In genomic region chr1:134182025-134182424, GRCm38 (mm10) we compare ENCODE assay signal across 11 mouse cellular contexts. TPM values are rescaled to one million over a fixed set of nuclear protein-coding genes. Genes with fewer than 3 reads are reported as not detected.
A peak's percentile ranks its signal among the peaks of the same experiment; 100 is the strongest.
DNase-seq lines count a peak whose midpoint lies in the region; ATAC-seq and TF ChIP-seq lines count a peak whose summit lies in the region.
"Had no signal": no experiment of that assay in that cellular context is flagged by ENCODE, and none has a peak within 500 bp of the region (broad histone marks: within the 10 kb centered on the region; RNA-seq: fewer than 3 reads in every experiment).

TSS of gene Chil1 (plus strand) at chr1:134182176.

- H3K36me3 ChIP-seq in kidney, embryonic 14.5 days (ENCODE audit: control insufficient read depth, insufficient read depth, low read length), result no peaks in the 10 kb centered on the region
- no peaks in the 10 kb centered on the region for H3K36me3 ChIP-seq in embryonic facial prominence, embryonic 10.5 days (replicated peaks)
- H3K36me3 ChIP-seq in liver, postnatal 0 days (replicated peaks; ENCODE audit: insufficient read depth, low read length), result no peaks in the 10 kb centered on the region
- H3K36me3 ChIP-seq in midbrain, embryonic 11.5 days (ENCODE audit: control insufficient read depth, insufficient read depth, low read length), result no peaks in the 10 kb centered on the region
- H3K36me3 ChIP-seq: heart, embryonic 13.5 days had no signal

- H3K4me1 ChIP-seq in kidney, embryonic 14.5 days (ENCODE audit: control insufficient read depth, insufficient read depth, low read length), result no peaks in the 10 kb centered on the region
- H3K4me1 ChIP-seq in bone marrow, adult 2 months (ENCODE audit: control insufficient read depth, insufficient read depth, low read length), result peaks cover 2% of the 10 kb centered on the region; the same call in 1 of the 2 replicates
- peaks cover 32% of the 10 kb centered on the region for H3K4me1 ChIP-seq in embryonic facial prominence, embryonic 10.5 days
- peaks cover 6% of the 10 kb centered on the region; the same call in 1 of the 2 replicates for H3K4me1 ChIP-seq in liver, postnatal 0 days (ENCODE audit: insufficient read depth)
- H3K4me1 ChIP-seq in midbrain, embryonic 11.5 days (ENCODE audit: control insufficient read depth, insufficient read depth, low read length), result peaks cover 3% of the 10 kb centered on the region; the same call in 1 of the 2 replicates
- H3K4me1 ChIP-seq: heart, embryonic 13.5 days had no signal

- no peak within 1 kb of the TSS for H3K9ac ChIP-seq in kidney, embryonic 14.5 days (ENCODE audit: low read depth, low read length)
- H3K9ac ChIP-seq in liver, postnatal 0 days (replicated peaks), result no peak within 1 kb of the TSS
- no peak within 1 kb of the TSS for H3K9ac ChIP-seq in midbrain, embryonic 11.5 days (ENCODE audit: low read length)
- H3K9ac ChIP-seq: heart, embryonic 13.5 days had no signal

- no peak for DNase-seq in kidney, postnatal 36 days
- no peak for DNase-seq in embryonic facial prominence, embryonic 10.5 days (ENCODE audit: low spot score)
- no peak for DNase-seq in liver, postnatal 0 days
- DNase-seq in midbrain, embryonic 11.5 days (ENCODE audit: low spot score, missing footprints), result no peak
- DNase-seq in kidney, adult 11 months, result no peak
- DNase-seq in heart, postnatal 36 days, result no peak
- DNase-seq: kidney, postnatal 25 days had no signal

- H3K4me2 ChIP-seq in kidney, embryonic 14.5 days (replicated peaks; ENCODE audit: low read depth, low read length), result no peak within 1 kb of the TSS
- peak within 1 kb of the TSS; percentile 35 for H3K4me2 ChIP-seq in liver, postnatal 0 days (ENCODE audit: low read depth, low read length)
- no peak within 1 kb of the TSS for H3K4me2 ChIP-seq in midbrain, embryonic 11.5 days
- H3K4me2 ChIP-seq: heart, embryonic 13.5 days had no signal

- no peak for TF ChIP-seq EP300 in liver, postnatal 0 days (IDR thresholded peaks at IDR 0.05; ENCODE audit: low read depth)

- TF ChIP-seq POLR2A in bone marrow, adult 2 months (IDR thresholded peaks at IDR 0.05; ENCODE audit: borderline replicate concordance, control insufficient read depth, low read depth, low read length), result no peak

- H3K9me3 ChIP-seq in kidney, embryonic 14.5 days (ENCODE audit: control insufficient read depth, low read length), result no peaks in the 10 kb centered on the region
- no peaks in the 10 kb centered on the region for H3K9me3 ChIP-seq in embryonic facial prominence, embryonic 10.5 days
- H3K9me3 ChIP-seq in liver, postnatal 0 days (ENCODE audit: low read length), result no peaks in the 10 kb centered on the region
- no peaks in the 10 kb centered on the region for H3K9me3 ChIP-seq in midbrain, embryonic 11.5 days (ENCODE audit: control insufficient read depth, low read length)
- H3K9me3 ChIP-seq: heart, embryonic 13.5 days had no signal

- WGBS in kidney, embryonic 14.5 days, result 58% methylated on average over 4 of the region's 4 CpGs
- 55% methylated on average over 4 of the region's 4 CpGs for WGBS in bone marrow, adult 2 months
- WGBS in embryonic facial prominence, embryonic 10.5 days, result 38% methylated on average over 4 of the region's 4 CpGs
- 55% methylated on average over 4 of the region's 4 CpGs for WGBS in liver, postnatal 0 days (ENCODE audit: insufficient replicate concordance)
- 49% methylated on average over 4 of the region's 4 CpGs for WGBS in midbrain, embryonic 11.5 days

- H3K27ac ChIP-seq in kidney, embryonic 14.5 days (ENCODE audit: low read depth, low read length), result no peak within 1 kb of the TSS
- peak within 1 kb of the TSS; percentile 80 for H3K27ac ChIP-seq in bone marrow, adult 2 months (ENCODE audit: control insufficient read depth, insufficient read depth, low read depth, low read length, poor library complexity)
- peak within 1 kb of the TSS; percentile 11; the same call in 1 of the 2 replicates for H3K27ac ChIP-seq in embryonic facial prominence, embryonic 10.5 days (replicated peaks)
- no peak within 1 kb of the TSS for H3K27ac ChIP-seq in liver, postnatal 0 days (ENCODE audit: low read depth)
- H3K27ac ChIP-seq in midbrain, embryonic 11.5 days (ENCODE audit: low read depth, low read length), result no peak within 1 kb of the TSS

- TF ChIP-seq CTCF in bone marrow, adult 2 months (IDR thresholded peaks at IDR 0.05; ENCODE audit: control insufficient read depth, insufficient read depth, low read length), result no peak
- no peak for TF ChIP-seq CTCF in liver, postnatal 0 days (IDR thresholded peaks at IDR 0.05; ENCODE audit: low read depth)

- ATAC-seq in kidney, embryonic 14.5 days (ENCODE audit: low FRiP score, low TSS enrichment), result 0 out of 2 replicates have a peak, but pooled peaks have one; percentile 24
- no peak for ATAC-seq in liver, postnatal 0 days
- ATAC-seq in midbrain, embryonic 11.5 days (ENCODE audit: low FRiP score), result no peak

- no peak within 1 kb of the TSS for H3K4me3 ChIP-seq in kidney, embryonic 14.5 days (ENCODE audit: low read length)
- peak within 1 kb of the TSS; percentile 62 for H3K4me3 ChIP-seq in bone marrow, adult 2 months (replicated peaks; ENCODE audit: control insufficient read depth, low read depth, low read length)
- H3K4me3 ChIP-seq in embryonic facial prominence, embryonic 10.5 days, result no peak within 1 kb of the TSS
- H3K4me3 ChIP-seq in liver, postnatal 0 days (ENCODE audit: low read depth, low read length), result peak within 1 kb of the TSS; percentile 31
- no peak within 1 kb of the TSS for H3K4me3 ChIP-seq in midbrain, embryonic 11.5 days (ENCODE audit: low read depth, low read length)
- H3K4me3 ChIP-seq: heart, embryonic 13.5 days had no signal

- no peaks in the 10 kb centered on the region for H3K27me3 ChIP-seq in kidney, embryonic 14.5 days (ENCODE audit: control insufficient read depth, insufficient read depth, low read length)
- peaks cover 17% of the 10 kb centered on the region for H3K27me3 ChIP-seq in embryonic facial prominence, embryonic 10.5 days (replicated peaks; ENCODE audit: low read depth, poor library complexity, severe bottlenecking)
- H3K27me3 ChIP-seq in liver, postnatal 0 days (ENCODE audit: insufficient read depth, low read length), result no peaks in the 10 kb centered on the region
- H3K27me3 ChIP-seq in midbrain, embryonic 11.5 days (ENCODE audit: control insufficient read depth, insufficient read depth, low read length), result no peaks in the 10 kb centered on the region

- intact Hi-C loops in heart, postnatal 36 days (cut with DNase I), result no loop called here

RNA-seq across cellular contexts. Expression of gene Chil1, which starts in this region (rescaled TPM):
- polyA plus RNA-seq in kidney, embryonic 14.5 days (2014; fragmentation: Nextera tagmentation; extraction: Ambion mirVana), result 0.57 and 1.6 TPM in 2 replicates
- 37.4 and 135 TPM in 2 replicates for polyA plus RNA-seq in bone marrow, adult 2 months (2011; ENCODE audit: insufficient read depth, insufficient read length, low replicate concordance, missing spikeins)
- polyA plus RNA-seq in embryonic facial prominence, embryonic 10.5 days (2016; fragmentation: Nextera tagmentation; extraction: Ambion mirVana), result 0.96 and 0.99 TPM in 2 replicates
- 18.8 and 19.3 TPM in 2 replicates for polyA plus RNA-seq in liver, postnatal 0 days (2015; fragmentation: Nextera tagmentation; extraction: Ambion mirVana)
- 1.8 and 2.2 TPM in 2 replicates for polyA plus RNA-seq in midbrain, embryonic 11.5 days (2014; fragmentation: Nextera tagmentation; extraction: Ambion mirVana)
- 1 to 10 TPM in 1 of 2 experiments, under 1 TPM in 1; 0.57 to 1.1 TPM for total RNA-seq in heart, postnatal 36 days (2021)
- total RNA-seq: MEL had no signal

Comparison
In these comparisons a context has a peak if more than half of its experiments do, and no peak if none do; other contexts are left out.
1. H3K27ac ChIP-seq: peak in bone marrow, adult 2 months (single experiment) and embryonic facial prominence, embryonic 10.5 days (single experiment); none in kidney, embryonic 14.5 days (single experiment), liver, postnatal 0 days (single experiment) and midbrain, embryonic 11.5 days (single experiment).
2. H3K4me3 ChIP-seq: peak in bone marrow, adult 2 months (single experiment) and liver, postnatal 0 days (single experiment); none in kidney, embryonic 14.5 days (single experiment), embryonic facial prominence, embryonic 10.5 days (single experiment) and midbrain, embryonic 11.5 days (single experiment).